Mouse (Mus musculus) forebrain, embryonic 13.5 days (tissue): Measurements from ENCODE around the gene Calm5. TPM values are rescaled to one million over a fixed set of nuclear protein-coding genes. Genes with fewer than 3 reads are reported as not detected.
"Not testable (repeated sequence)": the region's sequence is repeated elsewhere in the genome, so short reads cannot be mapped to it uniquely, and the experiment has no call there.

Experiments
- ATAC-seq: fragments of 200-750 bp; cut with Nextera tagmentation; 2 replicates; pipeline ENCODE4 v1.8.0; 2017
- H3K27ac ChIP-seq: fragments of 300-500 bp; sonication (generic); 2 replicates; pipeline ENCODE4 v1.5.1; 2015; ENCODE audit warnings: inconsistent platforms, mild to moderate bottlenecking, moderate library complexity
- H3K27me3 ChIP-seq: fragments of 300-500 bp; sonication (generic); 2 replicates; pipeline ENCODE4 v1.6.1; 2015; ENCODE audit warnings: mild to moderate bottlenecking, inconsistent platforms
- H3K36me3 ChIP-seq: fragments of 300-500 bp; sonication (generic); 2 replicates; pipeline ENCODE4 v1.6.1; 2015; ENCODE audit warnings: mild to moderate bottlenecking, inconsistent platforms; ENCODE audit not compliant: poor library complexity, severe bottlenecking
- H3K4me1 ChIP-seq: fragments of 300-500 bp; sonication (generic); 2 replicates; pipeline ENCODE4 v1.6.1; 2015; ENCODE audit warnings: inconsistent platforms
- H3K4me2 ChIP-seq: fragments of 300-500 bp; sonication (generic); 2 replicates; pipeline ENCODE4 v1.6.1; 2015; ENCODE audit warnings: inconsistent platforms, mild to moderate bottlenecking, moderate library complexity
- H3K4me3 ChIP-seq: fragments of 300-500 bp; sonication (generic); 2 replicates; pipeline ENCODE4 v1.5.1; 2015; ENCODE audit warnings: mild to moderate bottlenecking, inconsistent platforms
- H3K9ac ChIP-seq: fragments of 300-500 bp; sonication (generic); 2 replicates; pipeline ENCODE4 v1.6.1; 2015; ENCODE audit warnings: mild to moderate bottlenecking, inconsistent platforms
- H3K9me3 ChIP-seq: fragments of 300-500 bp; sonication (generic); replicated peaks from 2 replicates; pipeline ENCODE4 v1.6.1; 2016; ENCODE audit warnings: inconsistent platforms
- WGBS: fragments of 180-500 bp; shearing (Covaris S2); methylation state at CpG from one replicate; pipeline ENCODE4 v1.1.7; 2015; 5-methylcytosine and 5-hydroxymethylcytosine counted together
- polyA plus RNA-seq: library from polyadenylated mRNA; unstranded; fragments of >200 nt; fragmentation: Nextera tagmentation; extraction: Ambion mirVana; gene quantifications from 2 replicates; pipeline ENCODE4 v1.2.1, GENCODE M21; 2015

Gene Calm5
- polyA plus RNA-seq, 1 experiment from 2014 or later: not detected

- ATAC-seq: no peak
- H3K27ac ChIP-seq: no peak overlapping the region
- H3K4me1 ChIP-seq: 0 out of 2 replicates have a peak, but pooled peaks cover 7% of the 10 kb centered on the region
- H3K4me2 ChIP-seq: no peak overlapping the region
- 92% methylated on average over 8 of the region's 8 CpGs for WGBS
- no peak overlapping the region for H3K4me3 ChIP-seq
- H3K27me3 ChIP-seq: no peaks in the 10 kb centered on the region
- H3K36me3 ChIP-seq: peaks cover 4% of the 10 kb centered on the region; the same call in 1 of the 2 replicates
- H3K9ac ChIP-seq: no peak overlapping the region
- no peaks in the 10 kb centered on the region for H3K9me3 ChIP-seq
These were observed 41.5 kb downstream of the Calm5 start for GRCm38 (mm10) chr13:3895397-3895980.

DNA sequence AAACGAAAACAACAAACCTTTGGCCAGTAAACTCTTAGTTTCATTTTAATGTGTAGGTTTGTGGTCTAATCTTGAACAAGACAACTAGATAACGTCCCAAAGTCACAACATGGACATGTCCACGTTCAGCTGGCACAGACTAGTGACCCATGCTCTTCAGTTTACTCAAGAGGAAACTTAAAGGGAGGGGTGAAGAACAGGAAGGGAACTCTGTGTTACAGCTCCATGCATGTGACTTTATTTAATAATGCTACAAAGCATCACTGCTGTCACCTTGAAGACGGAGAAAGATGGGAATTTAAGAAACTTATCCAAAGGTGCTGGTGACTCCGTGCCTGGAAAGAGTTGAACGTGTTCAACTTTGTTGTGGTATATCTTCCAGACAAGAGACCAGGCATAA lies 42.1 kb downstream of the Calm5 start:
- H3K4me3 ChIP-seq: no peak overlapping the region
- H3K9ac ChIP-seq: no peak overlapping the region
- no peaks in the 10 kb centered on the region for H3K9me3 ChIP-seq
- H3K4me1 ChIP-seq: 0 out of 2 replicates have a peak, but pooled peaks cover 7% of the 10 kb centered on the region
- H3K27me3 ChIP-seq: no peaks in the 10 kb centered on the region
- no peak overlapping the region for H3K4me2 ChIP-seq
- no peak for ATAC-seq
- WGBS: 92% methylated on average over 6 of the region's 6 CpGs
- peaks cover 4% of the 10 kb centered on the region; the same call in 1 of the 2 replicates for H3K36me3 ChIP-seq
- H3K27ac ChIP-seq: no peak overlapping the region

GRCm38 (mm10) chr13:3896913-3897312 lies 42.9 kb downstream of the Calm5 start:
- no peaks in the 10 kb centered on the region for H3K9me3 ChIP-seq
- H3K9ac ChIP-seq: no peak overlapping the region
- H3K27me3 ChIP-seq: no peaks in the 10 kb centered on the region
- no peak overlapping the region for H3K4me3 ChIP-seq
- 0 out of 2 replicates have a peak, but pooled peaks cover 7% of the 10 kb centered on the region for H3K4me1 ChIP-seq
- H3K27ac ChIP-seq: no peak overlapping the region
- peaks cover 4% of the 10 kb centered on the region; the same call in 1 of the 2 replicates for H3K36me3 ChIP-seq
- ATAC-seq: 0 out of 2 replicates have a peak, but pooled peaks have one; percentile 19
- 37% methylated on average over 5 of the region's 5 CpGs for WGBS
- H3K4me2 ChIP-seq: no peak overlapping the region

DNA sequence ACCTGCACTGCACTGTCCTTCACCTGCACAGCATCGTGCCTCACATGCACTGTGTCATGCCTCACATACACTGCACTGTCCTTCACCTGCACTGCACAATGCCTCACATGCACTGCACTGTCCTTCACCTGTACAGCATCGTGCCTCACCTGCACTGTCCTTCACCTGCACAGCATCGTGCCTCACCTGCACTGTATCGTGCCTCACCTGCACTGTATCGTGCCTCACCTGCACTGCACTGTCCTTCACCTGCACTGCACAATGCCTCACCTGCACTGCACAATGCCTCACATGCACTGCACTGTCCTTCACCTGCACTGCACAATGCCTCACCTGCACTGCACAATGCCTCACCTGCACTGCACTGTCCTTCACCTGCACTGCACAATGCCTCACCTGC lies 44.2 kb downstream of the Calm5 start:
- not testable (repeated sequence) for H3K27ac ChIP-seq, H3K4me1 ChIP-seq, H3K36me3 ChIP-seq, H3K4me3 ChIP-seq, H3K9ac ChIP-seq, H3K9me3 ChIP-seq, ATAC-seq, H3K4me2 ChIP-seq, H3K27me3 ChIP-seq
- WGBS: 97% methylated on average over 5 of the region's 5 CpGs

DNA sequence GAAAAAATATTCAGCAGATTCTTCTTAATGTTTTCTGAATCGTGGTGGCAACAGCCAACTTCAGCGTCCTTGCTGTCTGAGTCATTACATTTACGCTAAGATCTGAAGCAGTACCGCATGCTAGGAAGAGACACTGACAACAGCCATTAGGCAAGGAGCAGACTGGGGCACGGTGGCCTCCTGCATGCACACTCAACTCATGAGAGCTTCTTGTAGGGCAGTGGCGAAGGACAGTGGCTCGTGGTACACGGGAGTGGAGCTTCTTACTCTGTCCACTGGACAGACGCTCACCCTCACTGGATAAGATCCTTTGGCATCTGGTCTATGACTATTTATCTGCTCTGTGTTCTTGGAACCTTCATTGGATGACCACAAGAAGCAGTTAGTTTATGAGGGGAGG lies 45.3 kb downstream of the Calm5 start:
- WGBS: 95% methylated on average over 9 of the region's 9 CpGs
- no peak overlapping the region for H3K9ac ChIP-seq
- H3K36me3 ChIP-seq: peaks cover 9% of the 10 kb centered on the region; the same call in 1 of the 2 replicates
- H3K27me3 ChIP-seq: no peaks in the 10 kb centered on the region
- ATAC-seq: no peak; the same call in 1 of the 2 replicates
- no peaks in the 10 kb centered on the region for H3K9me3 ChIP-seq
- no peak overlapping the region for H3K27ac ChIP-seq
- H3K4me1 ChIP-seq: no peaks in the 10 kb centered on the region
- H3K4me2 ChIP-seq: no peak overlapping the region
- H3K4me3 ChIP-seq: no peak overlapping the region

Other genes starting within 250 kb of the Calm5 start
- gene Fam208b, start 243.1 kb upstream of the Calm5 start, polyA plus RNA-seq: 19.5 and 21.0 TPM in 2 replicates
- 12.9 and 15.6 TPM in 2 replicates for gene Asb13, start 220.1 kb upstream of the Calm5 start, polyA plus RNA-seq
- not detected in 2 replicates for gene Calml3, start 49.9 kb upstream of the Calm5 start, polyA plus RNA-seq
- not detected in 2 replicates for gene Calm4, start 16.4 kb upstream of the Calm5 start, polyA plus RNA-seq
- 23.4 and 24.1 TPM in 2 replicates for gene Net1, start 64.0 kb downstream of the Calm5 start, polyA plus RNA-seq
- gene Tubal3, start 64.1 kb downstream of the Calm5 start, polyA plus RNA-seq: not detected in 2 replicates
- gene Ucn3, start 91.2 kb downstream of the Calm5 start, polyA plus RNA-seq: not detected in 2 replicates
- gene Akr1c14, start 194.8 kb downstream of the Calm5 start, polyA plus RNA-seq: 0.37 and 0.39 TPM in 2 replicates